Mouse (Mus musculus) heart, adult 2 months (tissue): ENCODE measurements around the gene Crk. TPM values are rescaled to one million over a fixed set of nuclear protein-coding genes. Genes with fewer than 3 reads are reported as not detected.
A peak's percentile ranks its signal among the peaks of the same experiment; 100 is the strongest.
"Not testable (repeated sequence)": the region's sequence is repeated elsewhere in the genome, so short reads cannot be mapped to it uniquely, and the experiment has no call there.

Experiments used
- DNase-seq, 2 experiments: peaks; one replicate each; pipeline ENCODE4 v3.0.0; 2021
- H3K27ac ChIP-seq: fragments of 200-600 bp; 2 replicates; pipeline ENCODE4 v1.8.1; 2022
- H3K27me3 ChIP-seq: fragments of 200-500 bp; 2 replicates; pipeline ENCODE4 v1.6.1; 2012; ENCODE audit warnings: mild to moderate bottlenecking, low read length, inconsistent platforms, mixed read lengths; ENCODE audit not compliant: control insufficient read depth, insufficient read depth
- H3K36me3 ChIP-seq: fragments of 200-500 bp; 2 replicates; pipeline ENCODE4 v1.6.1; 2012; ENCODE audit warnings: low read length, inconsistent platforms; ENCODE audit not compliant: control insufficient read depth, insufficient read depth
- H3K4me1 ChIP-seq: fragments of 200-500 bp; 2 replicates; pipeline ENCODE4 v1.6.1; 2011; ENCODE audit warnings: low read length; ENCODE audit not compliant: control insufficient read depth, insufficient read depth
- H3K4me3 ChIP-seq: fragments of 200-600 bp; 2 replicates; pipeline ENCODE4 v1.8.1; 2022
- H3K79me2 ChIP-seq: fragments of 200-500 bp; replicated peaks from 2 replicates; pipeline ENCODE4 v1.6.1; 2012; ENCODE audit warnings: mild to moderate bottlenecking, inconsistent platforms, low read length, moderate library complexity, mixed read lengths; ENCODE audit not compliant: control insufficient read depth, insufficient read depth
- H3K9ac ChIP-seq: fragments of 200-500 bp; 2 replicates; pipeline ENCODE4 v1.6.1; 2012; ENCODE audit warnings: low read depth, mild to moderate bottlenecking, control low read depth, inconsistent platforms, low read length, mixed read lengths
- CTCF ChIP-seq: fragments of 200-600 bp; IDR thresholded peaks from 2 replicates; pipeline ENCODE4 v1.8.1; 2022; ENCODE audit warnings: antibody characterized with exemption, mild to moderate bottlenecking, moderate library complexity
- EP300 ChIP-seq: fragments of 200-500 bp; IDR thresholded peaks from 2 replicates; pipeline ENCODE4 v1.6.1; 2011; ENCODE audit warnings: low read depth, low read length, control low read depth; ENCODE audit not compliant: insufficient read depth
- POLR2A ChIP-seq: fragments of 200-500 bp; IDR thresholded peaks from 2 replicates; pipeline ENCODE4 v1.6.1; 2011; ENCODE audit warnings: mild to moderate bottlenecking, low read depth, low read length, control low read depth; ENCODE audit not compliant: insufficient read depth
- WGBS: fragments of 180-500 bp; shearing (Covaris S2); methylation state at CpG from one replicate; pipeline ENCODE4 v1.1.7; 2018; 5-methylcytosine and 5-hydroxymethylcytosine counted together
- intact Hi-C: fragments of 180-260 bp; cut with DNase I; formaldehyde crosslinking; loops from one replicate; pipeline ENCODE4 v1.15.1; 2025
- polyA plus RNA-seq: library from polyadenylated mRNA; depleted of rRNA; stranded (reverse); fragments of >200 nt; gene quantifications from 2 replicates; pipeline ENCODE4 v1.2.3, GENCODE M21; 2012
- total RNA-seq, 2 experiments: library from RNA; stranded (reverse); gene quantifications; 2 replicates each; pipeline ENCODE4 v1.2.3; 2021

Crk gene
- total and polyA plus RNA-seq, 3 experiments: 27.6 to 90.3 (median 82.9) TPM

GRCm38 (mm10) chr11:75722339-75722738 lies 43.3 kb downstream of the Crk start:
- Histone ChIP-seq H3K36me3 (no peaks in the 10 kb centered on the region), H3K27ac (no peak overlapping the region), H3K79me2 (no peaks in the 10 kb centered on the region), H3K4me3 (no peak overlapping the region), H3K27me3 (no peaks in the 10 kb centered on the region), H3K9ac (no peak overlapping the region), H3K4me1 (no peaks in the 10 kb centered on the region)
- 22% methylated on average over 4 of the region's 4 CpGs for WGBS
- DNase-seq: no peak
- intact Hi-C loops: no loop called here
- TF ChIP-seq EP300 (no peak), CTCF (no peak), POLR2A (no peak)

- 64% methylated on average over 2 of the region's 2 CpGs for WGBS
- Histone ChIP-seq H3K27ac (no peak overlapping the region), H3K9ac (no peak overlapping the region), H3K36me3 (no peaks in the 10 kb centered on the region; the same call in 1 of the 2 replicates), H3K79me2 (no peaks in the 10 kb centered on the region), H3K4me3 (no peak overlapping the region), H3K27me3 (no peaks in the 10 kb centered on the region), H3K4me1 (no peaks in the 10 kb centered on the region; the same call in 1 of the 2 replicates)
- intact Hi-C loops: no loop called here
- TF ChIP-seq CTCF (no peak), EP300 (no peak), POLR2A (no peak)
- DNase-seq: no peak
These were observed 48.1 kb downstream of the Crk start for GRCm38 (mm10) chr11:75727168-75727567.

GRCm38 (mm10) chr11:75727659-75728058 lies 48.6 kb downstream of the Crk start:
- intact Hi-C loops, H3K27me3 ChIP-seq, H3K9ac ChIP-seq, H3K79me2 ChIP-seq, H3K27ac ChIP-seq, H3K4me1 ChIP-seq, H3K4me3 ChIP-seq, H3K36me3 ChIP-seq, DNase-seq: not testable (repeated sequence)
- WGBS: 88% methylated on average over 6 of the region's 6 CpGs

- 1% methylated on average over 76 of the region's 76 CpGs for WGBS
These were observed 53.6 kb downstream of the Crk start, which contains the start of gene Ywhae for GRCm38 (mm10) chr11:75732434-75733226. TSS of gene Ywhae (plus strand) at chr11:75732869.

GRCm38 (mm10) chr11:75733227-75733940 lies 54.3 kb downstream of the Crk start:
- H3K79me2 ChIP-seq: peaks cover 13% of the 10 kb centered on the region
- intact Hi-C loops: loop anchor here (2.0 kb wide), 1 partner anchor 79 kb away; no protein-coding TSS in a partner anchor
- TF ChIP-seq EP300 (no peak), POLR2A (no peak), CTCF (peak; percentile 10; the same call in 1 of the 2 replicates)
- peak overlapping the region; percentile 95 for H3K9ac ChIP-seq
- peak; percentile 91 to 93 for DNase-seq
- peaks cover 16% of the 10 kb centered on the region for H3K4me1 ChIP-seq
- under 1% methylated on average over 49 of the region's 52 CpGs for WGBS
- peak overlapping the region; percentile 97 for H3K27ac ChIP-seq
- peak overlapping the region; percentile 85 for H3K4me3 ChIP-seq
- peaks cover 35% of the 10 kb centered on the region for H3K36me3 ChIP-seq
- H3K27me3 ChIP-seq: no peaks in the 10 kb centered on the region

More at GRCm38 (mm10) chr11:75732434-75733226, 53.6 kb downstream of the Crk start, which contains the start of gene Ywhae:
- peak in 1 of 2 experiments; percentile 94 for DNase-seq
- Histone ChIP-seq H3K79me2 (peaks cover 13% of the 10 kb centered on the region), H3K27ac (peak within 1 kb of the TSS; percentile 97), H3K27me3 (no peaks in the 10 kb centered on the region), H3K4me3 (peak within 1 kb of the TSS; percentile 85), H3K36me3 (peaks cover 30% of the 10 kb centered on the region), H3K9ac (peak within 1 kb of the TSS; percentile 95), H3K4me1 (peaks cover 11% of the 10 kb centered on the region)
- 0 out of 2 replicates have a peak, but pooled peaks have one; percentile 20 for TF ChIP-seq CTCF
- TF ChIP-seq POLR2A: peak; percentile 97
- peak; percentile 69; the same call in 1 of the 2 replicates for TF ChIP-seq EP300
- intact Hi-C loops: loop anchor here (2.0 kb wide), 1 partner anchor 78 kb away; no protein-coding TSS in a partner anchor
